Mouse (Mus musculus) embryo, embryonic 9.5 days (tissue): ENCODE data around the gene Tpp1.

Experiments used
- DNase-seq: peaks from one replicate; pipeline ENCODE4 v3.0.0-alpha.2; 2017; ENCODE audit errors: extremely low spot score

Gene Tpp1

DNA sequence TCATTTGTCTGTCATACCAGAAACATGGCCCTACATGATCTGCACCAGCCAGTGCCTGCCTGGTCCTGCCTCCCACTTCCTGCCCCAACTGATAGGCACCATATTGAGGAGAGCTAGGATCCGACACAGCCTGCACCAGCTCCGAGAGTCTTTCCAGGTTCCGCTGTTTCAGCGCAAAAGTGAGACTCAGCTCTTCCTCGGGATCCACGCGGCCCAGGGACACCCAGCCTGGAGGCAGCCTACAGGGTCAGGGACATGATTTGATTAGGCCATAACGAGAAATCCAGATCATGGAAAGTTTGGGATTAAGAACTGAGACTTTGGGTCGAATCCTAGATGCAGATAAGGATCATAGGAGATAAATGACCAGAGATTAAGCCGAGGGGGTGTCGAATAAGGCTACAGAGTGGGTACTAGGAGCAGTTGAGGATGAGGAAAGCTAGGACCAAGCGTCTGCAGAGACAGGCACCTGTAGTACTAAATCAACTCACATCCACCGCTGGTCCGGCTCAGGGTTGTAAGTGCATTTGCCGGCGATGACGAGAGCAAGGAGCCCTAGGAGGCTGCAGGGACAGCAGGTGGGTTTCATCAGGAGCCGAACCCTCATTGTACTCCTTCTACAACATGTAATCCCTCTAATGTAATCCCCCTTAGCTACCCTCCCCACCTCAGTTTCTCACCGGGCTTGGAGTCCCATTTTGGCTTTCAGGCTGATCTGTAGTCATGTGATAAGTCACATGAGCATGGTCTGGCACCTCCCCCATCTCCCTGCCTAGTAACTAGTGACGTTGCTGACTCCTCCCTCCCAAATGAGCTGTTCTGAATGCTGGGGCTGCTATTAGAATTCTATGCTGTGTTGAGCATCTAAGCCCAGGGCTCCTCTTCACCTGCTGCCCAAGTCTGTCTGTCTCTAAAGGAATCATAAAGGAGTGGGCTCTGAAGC lies at the start of gene Tpp1:
Gene Tpp1 (minus strand): TSS at position 745 of the 943 bp plus-strand sequence.
- peak; percentile 88 for DNase-seq

DNA sequence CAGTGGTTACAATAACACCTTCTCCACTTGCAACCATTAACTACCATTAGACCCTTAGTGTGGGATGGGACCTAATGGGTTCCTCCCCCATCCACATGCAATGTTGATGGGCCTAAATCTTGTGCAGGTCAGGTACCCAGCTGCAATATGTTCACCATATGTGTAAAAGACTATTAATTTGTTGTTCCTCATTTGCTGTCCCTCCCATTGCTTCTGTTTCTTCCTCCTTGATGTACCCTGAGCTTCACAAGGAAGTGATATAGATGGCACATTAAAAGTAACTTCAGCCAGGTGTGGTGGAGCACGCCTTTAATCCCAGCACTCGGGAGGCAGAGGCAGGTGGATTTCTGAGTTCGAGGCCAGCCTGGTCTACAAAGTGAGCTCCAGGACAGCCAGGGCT lies 44.9 kb upstream of the Tpp1 start:
- DNase-seq: no peak

GRCm38 (mm10) chr7:105795759-105796366 lies 43.8 kb upstream of the Tpp1 start:
- no peak for DNase-seq

- DNase-seq: no peak
These were observed 41.7 kb upstream of the Tpp1 start for GRCm38 (mm10) chr7:105793701-105794100.

- no peak for DNase-seq
These were observed 39.1 kb upstream of the Tpp1 start for GRCm38 (mm10) chr7:105791147-105791546.

GRCm38 (mm10) chr7:105787285-105788140 lies 35.5 kb upstream of the Tpp1 start, which contains the start of gene Dchs1:
TSS of gene Dchs1 (minus strand) at chr7:105787654.
- DNase-seq: peak; percentile 64

DNA sequence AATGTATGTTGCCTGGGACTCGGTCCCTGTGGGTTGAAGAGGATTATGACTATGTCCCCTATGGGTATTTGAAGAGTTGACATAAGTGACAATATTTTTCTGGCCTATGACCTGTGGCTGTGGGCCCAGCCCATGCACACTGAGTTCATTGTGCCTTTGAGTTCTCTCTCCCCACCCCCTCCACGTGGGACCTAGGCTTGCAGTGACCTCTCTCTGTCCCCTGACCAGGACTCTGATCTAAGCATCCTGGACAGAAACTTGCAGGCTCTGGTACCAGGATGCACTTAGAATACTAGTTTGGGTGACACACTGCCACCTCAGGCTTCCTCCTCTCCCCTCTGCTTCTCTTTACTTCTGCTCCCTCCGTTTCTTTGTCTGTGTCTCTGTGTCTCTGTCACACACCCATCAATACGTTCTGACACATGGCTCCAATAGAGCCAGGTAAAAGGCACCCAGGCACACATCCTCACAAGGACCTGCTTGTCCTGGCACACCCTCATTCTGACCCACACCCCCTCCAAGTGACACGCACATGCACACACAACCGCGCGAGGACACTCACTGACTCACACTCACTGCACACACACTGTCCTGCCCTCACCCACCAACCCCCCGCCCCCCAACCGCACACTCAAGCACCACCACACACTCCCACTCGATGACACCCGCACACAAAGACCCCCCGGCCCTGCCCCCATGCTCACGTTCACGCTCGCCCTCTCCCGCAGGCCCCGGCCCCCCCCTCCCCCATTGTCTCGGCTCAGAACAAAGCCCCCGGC lies 34.7 kb upstream of the Tpp1 start:
- DNase-seq: peak; percentile 53

GRCm38 (mm10) chr7:105784556-105784955 lies 32.5 kb upstream of the Tpp1 start:
- no peak for DNase-seq

DNA sequence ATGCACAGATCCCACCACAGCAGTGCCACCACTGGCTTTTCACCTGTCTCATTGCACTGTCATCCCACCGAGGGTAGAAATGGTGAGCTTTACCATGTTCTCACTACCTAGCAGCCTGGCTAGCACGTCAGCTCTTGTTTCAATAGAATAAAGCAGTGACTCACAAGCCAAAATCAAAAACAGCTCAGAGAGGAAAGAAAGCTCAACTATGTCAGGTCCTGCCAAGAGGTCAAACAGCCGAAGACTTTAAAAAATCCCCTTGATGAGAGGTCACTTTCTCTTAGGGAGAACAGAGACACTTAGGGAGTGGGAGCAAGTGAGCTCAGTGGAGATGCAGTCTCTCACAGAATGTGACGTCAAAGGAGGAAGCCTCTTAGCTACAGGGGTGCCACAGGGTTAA lies 31.8 kb upstream of the Tpp1 start:
- no peak for DNase-seq

GRCm38 (mm10) chr7:105778553-105779265 lies 26.7 kb upstream of the Tpp1 start:
- no peak for DNase-seq

- peak; percentile 84 for DNase-seq
These were observed 25.9 kb upstream of the Tpp1 start for GRCm38 (mm10) chr7:105777797-105778552.

- no peak for DNase-seq
These were observed 25.3 kb upstream of the Tpp1 start for GRCm38 (mm10) chr7:105777316-105777715.

- no peak for DNase-seq
These were observed 24.0 kb upstream of the Tpp1 start for GRCm38 (mm10) chr7:105776026-105776425.

DNA sequence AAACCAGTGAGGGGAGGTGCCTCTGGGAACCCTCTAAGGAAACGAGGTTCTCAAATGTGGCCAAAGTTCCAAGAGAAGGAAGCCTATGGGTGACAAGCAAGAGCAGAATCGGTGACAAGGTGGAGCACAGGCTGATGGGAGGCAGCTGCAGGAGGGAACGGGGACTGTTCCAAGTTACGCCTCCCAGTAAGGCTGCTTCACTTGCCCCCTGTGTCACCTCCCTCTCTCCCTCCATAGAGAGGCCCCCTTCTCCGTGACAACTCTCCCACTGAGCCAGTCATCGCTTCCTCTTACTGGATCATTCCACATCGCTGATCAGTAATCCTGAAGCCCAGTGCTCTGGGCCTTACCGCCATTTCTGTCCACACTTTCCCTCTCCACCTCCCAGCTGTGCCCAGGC lies 22.6 kb upstream of the Tpp1 start:
- DNase-seq: no peak

GRCm38 (mm10) chr7:105773041-105773440 lies 21.0 kb upstream of the Tpp1 start:
- no peak for DNase-seq

- no peak for DNase-seq
These were observed 20.3 kb upstream of the Tpp1 start for GRCm38 (mm10) chr7:105772331-105772730.

GRCm38 (mm10) chr7:105769959-105770358 lies 17.9 kb upstream of the Tpp1 start:
- no peak for DNase-seq

- peak; percentile 37 for DNase-seq
These were observed 15.7 kb upstream of the Tpp1 start for GRCm38 (mm10) chr7:105767729-105768165.

DNA sequence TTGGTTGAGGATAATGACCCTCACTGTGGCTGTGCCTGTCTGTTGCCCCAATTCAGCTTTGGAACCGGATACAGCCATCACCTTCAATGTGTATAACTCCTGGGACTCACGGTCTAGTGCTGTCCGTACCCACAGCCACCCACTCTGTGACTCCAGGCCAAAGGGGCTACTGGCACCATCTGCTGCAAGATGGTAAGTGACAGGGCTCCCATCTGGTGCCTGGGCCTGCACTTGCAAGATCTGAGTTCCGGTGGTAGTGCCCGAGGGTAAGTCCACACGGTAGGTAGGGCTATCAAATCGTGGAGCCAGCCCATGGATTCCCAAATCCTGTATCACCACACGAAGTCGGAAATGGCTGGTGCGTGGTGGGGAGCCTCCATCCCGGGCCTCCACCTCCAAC lies 12.3 kb upstream of the Tpp1 start:
- no peak for DNase-seq
